Mouse (Mus musculus): Measurements from ENCODE around the gene Mob2. TPM values are rescaled to one million over a fixed set of nuclear protein-coding genes. Genes with fewer than 3 reads are reported as not detected.
A peak's percentile ranks its signal among the peaks of the same experiment; 100 is the strongest.

Gene Mob2
- 10 to 100 TPM; 50.1 to 52.1 TPM for total RNA-seq (2021)
- long read RNA-seq, experiment 1, transcript Mob2-201 (5 exons, 1,490 nt) = major isoform, 51 of 104 reads
- long read RNA-seq, experiment 1, partial matches to known transcripts = 1 of 104 reads
- long read RNA-seq, experiment 1, other reads (novel, unspliced or antisense) = 49 of 104 reads
- long read RNA-seq, experiment 2, transcript Mob2-201 (5 exons, 1,490 nt) = major isoform, 59 of 114 reads
- long read RNA-seq, experiment 2, partial matches to known transcripts = 0 of 114 reads
- long read RNA-seq, experiment 2, other reads (novel, unspliced or antisense) = 47 of 114 reads

GRCm38 (mm10) chr7:142060931-142061565, at the start of gene Mob2:
TSS of gene Mob2 (minus strand) at chr7:142061065.
- peak; percentile 74 to 83 for DNase-seq (ENCODE audit: low spot score in 2 of 2)

GRCm38 (mm10) chr7:142104747-142105146, 43.9 kb upstream of the Mob2 start:
- DNase-seq (ENCODE audit: low spot score in 2 of 2) = no peak

- DNase-seq (ENCODE audit: low spot score in 2 of 2) = peak; percentile 42 to 53
Measured at GRCm38 (mm10) chr7:142097776-142098175, 36.9 kb upstream of the Mob2 start.

- DNase-seq (ENCODE audit: low spot score in 2 of 2) = no peak
Measured at GRCm38 (mm10) chr7:142096701-142097100, 35.8 kb upstream of the Mob2 start.

- DNase-seq (ENCODE audit: low spot score in 2 of 2) = peak; percentile 65 to 67
Measured at GRCm38 (mm10) chr7:142095183-142095931, 34.5 kb upstream of the Mob2 start, which contains the start of gene Dusp8. TSS of gene Dusp8 (minus strand) at chr7:142095843.

GRCm38 (mm10) chr7:142094301-142095143, 33.7 kb upstream of the Mob2 start:
- no peak for DNase-seq (ENCODE audit: low spot score in 2 of 2)

GRCm38 (mm10) chr7:142093696-142094240, 32.9 kb upstream of the Mob2 start:
- no peak for DNase-seq (ENCODE audit: low spot score in 2 of 2)

GRCm38 (mm10) chr7:142092991-142093390, 32.1 kb upstream of the Mob2 start:
- DNase-seq (ENCODE audit: low spot score in 2 of 2) = no peak

GRCm38 (mm10) chr7:142091848-142092247, 31.0 kb upstream of the Mob2 start:
- DNase-seq (ENCODE audit: low spot score in 2 of 2) = no peak

- DNase-seq (ENCODE audit: low spot score in 2 of 2) = no peak
Measured at GRCm38 (mm10) chr7:142089648-142090447, 29.0 kb upstream of the Mob2 start.

GRCm38 (mm10) chr7:142088886-142089285, 28.0 kb upstream of the Mob2 start:
- peak; percentile 22 to 27 for DNase-seq (ENCODE audit: low spot score in 2 of 2)

- no peak for DNase-seq (ENCODE audit: low spot score in 2 of 2)
Measured at GRCm38 (mm10) chr7:142087069-142087652, 26.3 kb upstream of the Mob2 start.

- DNase-seq (ENCODE audit: low spot score in 2 of 2) = no peak
Measured at GRCm38 (mm10) chr7:142086159-142086905, 25.5 kb upstream of the Mob2 start.

GRCm38 (mm10) chr7:142084820-142085219, 24.0 kb upstream of the Mob2 start:
- peak; percentile 59 to 76 for DNase-seq (ENCODE audit: low spot score in 2 of 2)

GRCm38 (mm10) chr7:142084395-142084794, 23.5 kb upstream of the Mob2 start:
- DNase-seq (ENCODE audit: low spot score in 2 of 2) = no peak

GRCm38 (mm10) chr7:142083588-142084317, 22.9 kb upstream of the Mob2 start:
- no peak for DNase-seq (ENCODE audit: low spot score in 2 of 2)

GRCm38 (mm10) chr7:142082607-142083006, 21.7 kb upstream of the Mob2 start:
- no peak for DNase-seq (ENCODE audit: low spot score in 2 of 2)

GRCm38 (mm10) chr7:142082179-142082578, 21.3 kb upstream of the Mob2 start:
- no peak for DNase-seq (ENCODE audit: low spot score in 2 of 2)

Measured in adrenal gland, postnatal 4 days (tissue).